Mouse (Mus musculus): ENCODE data around the gene Efhc1. TPM values are rescaled to one million over a fixed set of nuclear protein-coding genes. Genes with fewer than 3 reads are reported as not detected.
"Not testable (repeated sequence)": the region's sequence is repeated elsewhere in the genome, so short reads cannot be mapped to it uniquely, and the experiment has no call there.

Gene Efhc1
- polyA plus RNA-seq, 1 experiment from 2014 or later, result 1.7 TPM

DNA sequence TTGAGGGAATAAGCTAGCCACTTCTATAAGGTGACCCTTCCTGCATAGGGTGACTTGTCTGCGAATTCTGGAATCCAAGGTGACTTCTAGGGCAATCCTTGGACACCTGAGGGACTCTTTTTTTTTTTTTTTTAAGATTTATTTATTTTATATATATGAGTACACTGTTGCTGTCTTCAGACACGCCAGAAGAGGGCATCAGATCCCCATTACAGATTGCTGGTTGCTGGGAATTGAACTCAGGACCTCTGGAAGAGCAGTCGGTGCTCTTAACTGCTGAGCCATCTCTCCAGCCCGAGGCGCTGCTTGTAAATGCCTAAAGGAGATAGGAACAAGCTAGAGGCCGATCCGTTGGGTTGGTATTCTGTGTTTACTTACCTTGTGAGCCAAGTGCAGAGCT is 26.1 kb upstream of the Efhc1 start:
- not testable (repeated sequence) for DNase-seq (ENCODE audit: low spot score); H3K27ac ChIP-seq (replicated peaks); H3K4me2 ChIP-seq (replicated peaks; ENCODE audit: low read depth); H3K9ac ChIP-seq (ENCODE audit: low read length); H3K4me1 ChIP-seq (replicated peaks; ENCODE audit: control insufficient read depth, insufficient read depth); H3K9me3 ChIP-seq (ENCODE audit: control insufficient read depth, low read length); ATAC-seq (ENCODE audit: low FRiP score, low TSS enrichment); H3K36me3 ChIP-seq (ENCODE audit: control insufficient read depth, insufficient read depth, low read length); H3K4me3 ChIP-seq (ENCODE audit: low read depth, low read length); H3K27me3 ChIP-seq (ENCODE audit: control insufficient read depth, insufficient read depth, low read length)
- TF ChIP-seq CTCF (IDR thresholded peaks at IDR 0.05; ENCODE audit: low read depth), result 0 out of 2 replicates have a peak, but pooled peaks have one; percentile 3
- WGBS, result 79% methylated on average over 7 of the region's 7 CpGs

DNA sequence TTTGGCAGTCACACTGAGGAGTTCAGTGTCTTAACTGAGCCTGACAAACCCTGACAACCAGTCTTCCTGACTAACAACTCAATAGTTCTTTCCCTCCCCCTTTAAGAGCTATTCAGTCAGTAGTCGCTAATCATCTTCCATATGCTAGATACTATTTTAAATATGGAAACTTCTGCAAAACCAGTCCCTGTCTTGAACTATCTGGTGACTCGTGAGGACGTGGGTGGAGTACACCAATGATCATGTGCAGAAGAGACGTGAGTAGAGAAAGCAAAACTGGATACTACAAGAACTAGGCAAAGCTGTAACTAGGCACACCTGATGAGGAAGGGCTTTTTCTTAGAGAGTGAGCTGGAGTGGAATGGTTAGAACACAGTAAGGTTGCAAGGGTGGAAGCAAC is 25.5 kb upstream of the Efhc1 start:
- no peak overlapping the region for H3K4me3 ChIP-seq (ENCODE audit: low read depth, low read length)
- H3K36me3 ChIP-seq (ENCODE audit: control insufficient read depth, insufficient read depth, low read length), result no peaks in the 10 kb centered on the region
- no peak for DNase-seq (ENCODE audit: low spot score)
- ATAC-seq (ENCODE audit: low FRiP score, low TSS enrichment), result no peak
- H3K4me1 ChIP-seq (replicated peaks; ENCODE audit: control insufficient read depth, insufficient read depth), result no peaks in the 10 kb centered on the region; the same call in 1 of the 2 replicates
- no peaks in the 10 kb centered on the region for H3K27me3 ChIP-seq (ENCODE audit: control insufficient read depth, insufficient read depth, low read length)
- H3K9ac ChIP-seq (ENCODE audit: low read length), result no peak overlapping the region
- TF ChIP-seq CTCF (IDR thresholded peaks at IDR 0.05; ENCODE audit: low read depth) (no peak), EP300 (optimal IDR thresholded peaks at IDR 0.05) (no peak)
- H3K9me3 ChIP-seq (ENCODE audit: control insufficient read depth, low read length), result no peaks in the 10 kb centered on the region
- no peak overlapping the region for H3K27ac ChIP-seq (replicated peaks)
- 85% methylated on average over 4 of the region's 4 CpGs for WGBS
- no peak overlapping the region for H3K4me2 ChIP-seq (replicated peaks; ENCODE audit: low read depth)

DNA sequence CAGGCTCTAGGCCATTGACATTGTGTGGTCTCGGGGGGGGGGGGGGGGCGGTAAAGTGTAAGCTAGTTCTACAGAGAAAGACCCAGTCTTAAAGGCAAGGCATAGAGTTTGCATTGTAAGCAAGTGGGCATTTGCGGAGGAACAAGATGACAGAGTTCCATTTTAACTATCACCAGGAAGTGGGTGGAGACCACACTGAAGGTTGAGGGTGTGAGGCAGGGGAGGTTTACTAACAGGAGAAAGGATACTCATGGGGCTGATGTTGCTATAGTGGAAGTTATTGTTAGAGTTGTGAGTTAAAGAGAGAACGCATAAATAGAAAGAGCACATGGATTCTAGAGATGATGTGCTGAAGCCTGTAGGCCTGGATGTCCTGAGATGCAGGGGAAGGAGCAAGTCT is 25.1 kb upstream of the Efhc1 start:
- 81% methylated on average over 4 of the region's 4 CpGs for WGBS

DNA sequence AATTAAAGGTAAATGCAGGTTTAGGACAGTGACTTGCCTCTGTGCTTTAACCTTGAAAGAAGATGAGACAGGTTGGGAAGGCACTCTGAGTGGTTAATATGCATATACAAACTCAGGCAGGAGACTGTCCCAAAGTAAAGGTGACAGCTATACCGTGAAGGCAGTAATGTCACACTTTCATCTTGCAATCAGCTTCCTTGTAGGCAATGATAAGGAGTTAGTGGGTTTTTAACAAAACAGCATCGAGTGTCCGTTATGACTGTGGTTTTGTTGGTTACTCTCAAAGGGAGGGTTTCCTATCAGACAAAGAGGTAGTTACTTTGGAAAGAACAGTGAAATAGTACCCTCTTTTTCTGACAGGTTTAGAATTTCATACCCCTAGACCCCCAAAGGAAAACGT is 22.9 kb upstream of the Efhc1 start:
- TF ChIP-seq CTCF (IDR thresholded peaks at IDR 0.05; ENCODE audit: low read depth) (no peak), EP300 (optimal IDR thresholded peaks at IDR 0.05) (no peak)
- 82% methylated on average over 4 of the region's 4 CpGs for WGBS

More for the DNA sequence above, 25.1 kb upstream of the Efhc1 start:
- Histone ChIP-seq H3K27me3 (ENCODE audit: control insufficient read depth, insufficient read depth, low read length) (no peaks in the 10 kb centered on the region), H3K36me3 (ENCODE audit: control insufficient read depth, insufficient read depth, low read length) (no peaks in the 10 kb centered on the region), H3K4me3 (ENCODE audit: low read depth, low read length) (no peak overlapping the region), H3K4me2 (replicated peaks; ENCODE audit: low read depth) (no peak overlapping the region), H3K4me1 (replicated peaks; ENCODE audit: control insufficient read depth, insufficient read depth) (no peaks in the 10 kb centered on the region; the same call in 1 of the 2 replicates), H3K27ac (replicated peaks) (no peak overlapping the region), H3K9me3 (ENCODE audit: control insufficient read depth, low read length) (no peaks in the 10 kb centered on the region), H3K9ac (ENCODE audit: low read length) (no peak overlapping the region)
- DNase-seq (ENCODE audit: low spot score) (no peak), ATAC-seq (ENCODE audit: low FRiP score, low TSS enrichment) (no peak)
- TF ChIP-seq CTCF (IDR thresholded peaks at IDR 0.05; ENCODE audit: low read depth) (no peak), EP300 (optimal IDR thresholded peaks at IDR 0.05) (no peak)

DNA sequence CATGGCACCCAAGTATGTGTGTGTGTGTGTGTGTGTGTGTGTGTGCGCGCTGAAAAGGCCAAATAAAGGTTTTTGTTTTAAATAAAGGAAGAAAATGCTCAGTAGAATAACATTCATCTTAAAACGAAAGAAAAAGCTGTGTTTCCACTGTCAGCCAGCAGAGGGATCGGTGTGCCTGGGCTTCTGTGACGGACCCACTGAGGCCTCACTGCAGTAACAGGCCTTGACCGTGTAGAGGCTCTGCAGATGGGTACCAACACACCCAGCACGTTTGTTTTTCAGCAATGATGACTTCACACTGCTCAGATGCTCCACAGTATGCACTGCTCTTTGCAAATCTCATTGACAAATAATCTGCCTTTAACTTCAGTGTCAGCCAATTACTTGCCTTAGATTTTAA is 18.0 kb upstream of the Efhc1 start:
- no peak overlapping the region for H3K27ac ChIP-seq (replicated peaks)
- H3K9ac ChIP-seq (ENCODE audit: low read length), result no peak overlapping the region
- no peaks in the 10 kb centered on the region; the same call in 1 of the 2 replicates for H3K36me3 ChIP-seq (ENCODE audit: control insufficient read depth, insufficient read depth, low read length)
- H3K9me3 ChIP-seq (ENCODE audit: control insufficient read depth, low read length), result no peaks in the 10 kb centered on the region
- no peak overlapping the region for H3K4me2 ChIP-seq (replicated peaks; ENCODE audit: low read depth)
- TF ChIP-seq CTCF (IDR thresholded peaks at IDR 0.05; ENCODE audit: low read depth), result peak; percentile 86
- no peak for TF ChIP-seq EP300 (optimal IDR thresholded peaks at IDR 0.05)
- ATAC-seq (ENCODE audit: low FRiP score, low TSS enrichment) (peak; percentile 90), DNase-seq (ENCODE audit: low spot score) (peak; percentile 74)
- no peaks in the 10 kb centered on the region for H3K27me3 ChIP-seq (ENCODE audit: control insufficient read depth, insufficient read depth, low read length)
- H3K4me1 ChIP-seq (replicated peaks; ENCODE audit: control insufficient read depth, insufficient read depth), result no peaks in the 10 kb centered on the region
- H3K4me3 ChIP-seq (ENCODE audit: low read depth, low read length), result no peak overlapping the region
- 20% methylated on average over 7 of the region's 7 CpGs for WGBS

More for the DNA sequence above, 22.9 kb upstream of the Efhc1 start:
- DNase-seq (ENCODE audit: low spot score) (no peak), ATAC-seq (ENCODE audit: low FRiP score, low TSS enrichment) (no peak)
- Histone ChIP-seq H3K27me3 (ENCODE audit: control insufficient read depth, insufficient read depth, low read length) (no peaks in the 10 kb centered on the region), H3K4me2 (replicated peaks; ENCODE audit: low read depth) (no peak overlapping the region), H3K9ac (ENCODE audit: low read length) (no peak overlapping the region), H3K4me1 (replicated peaks; ENCODE audit: control insufficient read depth, insufficient read depth) (no peaks in the 10 kb centered on the region), H3K36me3 (ENCODE audit: control insufficient read depth, insufficient read depth, low read length) (no peaks in the 10 kb centered on the region), H3K27ac (replicated peaks) (no peak overlapping the region), H3K4me3 (ENCODE audit: low read depth, low read length) (no peak overlapping the region), H3K9me3 (ENCODE audit: control insufficient read depth, low read length) (no peaks in the 10 kb centered on the region)

DNA sequence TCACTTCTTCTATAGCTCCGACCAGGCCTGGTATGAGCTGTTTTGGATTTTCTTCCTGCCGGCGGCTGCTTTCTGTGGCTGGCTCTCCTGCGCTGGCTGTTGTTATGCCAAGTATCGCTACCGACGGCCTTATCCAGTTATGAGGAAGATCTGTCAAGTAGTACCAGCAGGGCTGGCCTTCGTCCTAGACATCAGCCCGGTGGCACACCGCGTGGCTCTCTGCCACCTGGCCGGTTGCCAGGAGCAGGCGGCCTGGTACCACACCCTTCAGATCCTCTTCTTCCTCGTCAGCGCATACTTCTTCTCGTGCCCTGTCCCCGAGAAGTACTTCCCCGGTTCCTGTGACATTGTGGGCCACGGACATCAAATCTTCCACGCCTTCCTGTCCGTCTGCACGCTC is 16.3 kb upstream of the Efhc1 start:
- Histone ChIP-seq H3K4me3 (ENCODE audit: low read depth, low read length) (no peak overlapping the region), H3K4me2 (replicated peaks; ENCODE audit: low read depth) (no peak overlapping the region), H3K36me3 (ENCODE audit: control insufficient read depth, insufficient read depth, low read length) (no peaks in the 10 kb centered on the region; the same call in 1 of the 2 replicates), H3K27me3 (ENCODE audit: control insufficient read depth, insufficient read depth, low read length) (no peaks in the 10 kb centered on the region), H3K9me3 (ENCODE audit: control insufficient read depth, low read length) (no peaks in the 10 kb centered on the region), H3K9ac (ENCODE audit: low read length) (no peak overlapping the region), H3K27ac (replicated peaks) (no peak overlapping the region), H3K4me1 (replicated peaks; ENCODE audit: control insufficient read depth, insufficient read depth) (no peaks in the 10 kb centered on the region)
- 76% methylated on average over 22 of the region's 22 CpGs for WGBS
- TF ChIP-seq CTCF (IDR thresholded peaks at IDR 0.05; ENCODE audit: low read depth) (no peak), EP300 (optimal IDR thresholded peaks at IDR 0.05) (no peak)
- DNase-seq (ENCODE audit: low spot score), result no peak
- no peak for ATAC-seq (ENCODE audit: low FRiP score, low TSS enrichment)
